Mouse (Mus musculus): ENCODE measurements around the gene Arhgap22. TPM values are rescaled to one million over a fixed set of nuclear protein-coding genes. Genes with fewer than 3 reads are reported as not detected.

Arhgap22 gene
- not detected for polyA plus RNA-seq (2014; fragmentation: Illumina TruSeq; extraction: RNeasy Lipid Tissue Mini Kit (QIAGEN cat#74804); ENCODE audit: low replicate concordance)

GRCm38 (mm10) chr14:33213823-33214766 lies at the start of gene Arhgap22:
Gene Arhgap22 (plus strand): TSS chr14:33214026.

GRCm38 (mm10) chr14:33185068-33185800 lies 28.6 kb upstream of the Arhgap22 start, which contains the start of gene Wdfy4:
Gene Wdfy4 (minus strand): TSS chr14:33185508.

Other genes starting within 250 kb of the Arhgap22 start
- 0.67 TPM for gene Lrrc18, start 222.6 kb upstream of the Arhgap22 start, polyA plus RNA-seq (2014; fragmentation: Illumina TruSeq; extraction: RNeasy Lipid Tissue Mini Kit (QIAGEN cat#74804); ENCODE audit: low replicate concordance)
- gene Wdfy4, start 28.5 kb upstream of the Arhgap22 start, polyA plus RNA-seq (2014; fragmentation: Illumina TruSeq; extraction: RNeasy Lipid Tissue Mini Kit (QIAGEN cat#74804); ENCODE audit: low replicate concordance) = 0.85 TPM
- 169 TPM for gene Mapk8, start 233.1 kb downstream of the Arhgap22 start, polyA plus RNA-seq (2014; fragmentation: Illumina TruSeq; extraction: RNeasy Lipid Tissue Mini Kit (QIAGEN cat#74804); ENCODE audit: low replicate concordance)